Mouse (Mus musculus) intestine, embryonic 16.5 days (tissue): ENCODE data around the gene Ppm1f. TPM values are rescaled to one million over a fixed set of nuclear protein-coding genes. Genes with fewer than 3 reads are reported as not detected.
"Not testable (repeated sequence)": the region's sequence is repeated elsewhere in the genome, so short reads cannot be mapped to it uniquely, and the experiment has no call there.

ENCODE experiments used
- ATAC-seq: fragments of 200-750 bp; cut with Nextera tagmentation; 2 replicates; pipeline ENCODE4 v1.8.0; 2017; ENCODE audit warnings: moderate TSS enrichment, moderate library complexity
- H3K27ac ChIP-seq: fragments of 300-500 bp; sonication (generic); 2 replicates; pipeline ENCODE4 v1.5.1; 2014; ENCODE audit warnings: mild to moderate bottlenecking, low read length
- H3K27me3 ChIP-seq: fragments of 300-500 bp; sonication (generic); replicated peaks from 2 replicates; pipeline ENCODE4 v1.6.1; 2014; ENCODE audit warnings: low read length, control low read depth, mixed read lengths; ENCODE audit not compliant: control insufficient read depth, insufficient read depth
- H3K36me3 ChIP-seq: fragments of 300-500 bp; sonication (generic); 2 replicates; pipeline ENCODE4 v1.6.1; 2014; ENCODE audit warnings: low read length, control low read depth; ENCODE audit not compliant: control insufficient read depth, insufficient read depth
- H3K4me1 ChIP-seq: fragments of 300-500 bp; sonication (generic); 2 replicates; pipeline ENCODE4 v1.6.1; 2014; ENCODE audit warnings: low read length, control low read depth, mixed read lengths; ENCODE audit not compliant: control insufficient read depth, insufficient read depth
- H3K4me2 ChIP-seq: fragments of 300-500 bp; sonication (generic); 2 replicates; pipeline ENCODE4 v1.6.1; 2014; ENCODE audit warnings: low read depth, low read length, control low read depth
- H3K4me3 ChIP-seq: fragments of 300-500 bp; sonication (generic); 2 replicates; pipeline ENCODE4 v1.5.1; 2014; ENCODE audit warnings: mild to moderate bottlenecking, low read length
- H3K9ac ChIP-seq: fragments of 300-500 bp; sonication (generic); 2 replicates; pipeline ENCODE4 v1.6.1; 2014; ENCODE audit warnings: low read depth, low read length
- H3K9me3 ChIP-seq: fragments of 300-500 bp; sonication (generic); 2 replicates; pipeline ENCODE4 v1.6.1; 2016; ENCODE audit warnings: low read length, control low read depth; ENCODE audit not compliant: control insufficient read depth
- WGBS: fragments of 180-500 bp; shearing (Covaris S2); extraction: QIAGEN DNeasy Blood & Tissue Kit; methylation state at CpG from one replicate; pipeline ENCODE4 v1.1.7; 2014; 5-methylcytosine and 5-hydroxymethylcytosine counted together
- polyA plus RNA-seq: library from polyadenylated mRNA; unstranded; fragments of >200 nt; fragmentation: Nextera tagmentation; extraction: Ambion mirVana; gene quantifications from 2 replicates; pipeline ENCODE4 v1.2.1, GENCODE M21; 2015

The Ppm1f gene
- 15.6 and 16.0 TPM in 2 replicates for polyA plus RNA-seq

DNA sequence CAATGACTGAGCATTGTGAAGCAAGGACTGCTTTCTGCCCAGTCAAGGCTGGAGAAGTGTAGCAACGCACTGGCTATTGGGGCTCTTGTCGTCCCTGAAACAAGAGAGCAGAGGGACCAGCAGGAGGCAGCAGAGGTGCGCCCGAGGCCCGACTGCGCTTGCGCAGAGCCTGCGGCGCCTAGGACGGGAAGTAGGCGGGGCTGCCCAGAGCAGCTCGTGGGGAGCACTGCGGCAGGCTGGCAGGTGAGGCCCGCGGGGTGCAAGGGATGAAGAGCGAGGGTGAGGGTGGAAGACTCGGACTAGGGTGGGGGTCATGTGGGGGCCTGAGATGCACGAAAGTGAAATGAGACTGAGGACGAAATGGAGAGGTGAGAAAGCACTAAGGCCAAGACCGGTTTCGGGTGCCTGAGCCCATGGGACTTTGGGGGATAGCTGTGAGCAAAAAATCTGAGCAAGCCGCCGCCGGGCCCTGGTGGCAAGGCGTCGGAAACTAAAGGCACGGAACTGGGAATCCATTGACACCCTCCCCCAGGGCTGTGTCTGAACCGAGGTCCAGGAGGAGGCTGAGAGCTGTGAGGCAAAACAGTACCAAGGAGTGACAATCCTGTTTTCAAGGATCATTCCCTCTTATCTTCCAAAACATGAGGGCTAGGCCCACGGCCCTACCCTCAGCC is at the start of gene Ppm1f:
Gene Ppm1f, plus strand, starts transcription at position 88 of the 674 bp plus-strand sequence.
- WGBS = under 1% methylated on average over 29 of the region's 29 CpGs
- H3K4me2 ChIP-seq = peak within 1 kb of the TSS; percentile 82
- peaks cover 15% of the 10 kb centered on the region for H3K4me1 ChIP-seq
- peak within 1 kb of the TSS; percentile 75 for H3K9ac ChIP-seq
- H3K27me3 ChIP-seq = no peaks in the 10 kb centered on the region
- H3K27ac ChIP-seq = peak within 1 kb of the TSS; percentile 12
- ATAC-seq = peak; percentile 93
- H3K9me3 ChIP-seq = no peaks in the 10 kb centered on the region
- H3K36me3 ChIP-seq = peaks cover 6% of the 10 kb centered on the region; the same call in 1 of the 2 replicates
- H3K4me3 ChIP-seq = peak within 1 kb of the TSS; percentile 60

DNA sequence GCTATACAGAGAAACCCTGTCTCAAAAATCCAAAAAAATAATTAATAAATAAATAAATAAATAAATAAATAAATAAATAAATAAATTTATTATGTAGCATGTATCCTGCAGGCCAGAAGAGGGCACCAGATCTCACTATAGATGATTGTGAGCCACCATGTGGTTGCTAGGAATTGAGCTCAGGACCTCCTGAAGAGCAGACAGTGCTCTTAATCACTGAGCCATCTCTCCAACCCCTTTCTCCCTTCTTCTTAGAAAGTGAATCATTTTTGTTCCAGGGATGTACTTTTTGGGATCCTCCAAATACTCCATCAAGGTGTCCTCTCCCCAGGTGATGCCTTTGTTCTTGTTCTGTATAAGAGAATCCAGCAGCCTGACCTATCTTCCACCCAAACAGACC is 47.1 kb upstream of the Ppm1f start:
- Histone ChIP-seq H3K4me1 (no peaks in the 10 kb centered on the region), H3K27ac (no peak overlapping the region), H3K27me3 (no peaks in the 10 kb centered on the region), H3K4me2 (no peak overlapping the region), H3K9me3 (no peaks in the 10 kb centered on the region), H3K36me3 (no peaks in the 10 kb centered on the region), H3K4me3 (no peak overlapping the region), H3K9ac (no peak overlapping the region)
- no peak for ATAC-seq

DNA sequence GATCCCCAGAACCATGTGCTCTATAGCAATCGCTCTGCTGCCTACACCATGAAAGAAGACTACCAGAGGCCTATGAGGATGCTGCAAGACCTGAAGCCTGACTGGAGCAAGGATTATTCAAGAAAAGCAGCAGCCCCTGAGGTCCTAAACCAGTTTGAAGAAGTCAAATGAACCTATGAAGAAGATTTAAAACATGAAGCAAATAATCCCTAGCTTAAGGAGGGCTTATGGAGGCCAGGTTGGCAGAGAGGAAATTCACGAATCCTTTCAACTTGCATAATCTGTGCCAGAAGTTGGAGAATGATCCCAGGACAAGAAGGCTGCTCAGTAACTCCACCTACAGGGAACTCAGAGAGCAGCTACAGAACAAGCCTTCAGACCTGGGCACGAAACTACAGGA is 43.9 kb upstream of the Ppm1f start:
- Histone ChIP-seq H3K9me3 (no peaks in the 10 kb centered on the region), H3K36me3 (no peaks in the 10 kb centered on the region), H3K4me1 (no peaks in the 10 kb centered on the region), H3K9ac (no peak overlapping the region), H3K4me2 (no peak overlapping the region), H3K27ac (no peak overlapping the region), H3K27me3 (no peaks in the 10 kb centered on the region), H3K4me3 (no peak overlapping the region)
- 86% methylated on average over 3 of the region's 3 CpGs for WGBS
- ATAC-seq = no peak

DNA sequence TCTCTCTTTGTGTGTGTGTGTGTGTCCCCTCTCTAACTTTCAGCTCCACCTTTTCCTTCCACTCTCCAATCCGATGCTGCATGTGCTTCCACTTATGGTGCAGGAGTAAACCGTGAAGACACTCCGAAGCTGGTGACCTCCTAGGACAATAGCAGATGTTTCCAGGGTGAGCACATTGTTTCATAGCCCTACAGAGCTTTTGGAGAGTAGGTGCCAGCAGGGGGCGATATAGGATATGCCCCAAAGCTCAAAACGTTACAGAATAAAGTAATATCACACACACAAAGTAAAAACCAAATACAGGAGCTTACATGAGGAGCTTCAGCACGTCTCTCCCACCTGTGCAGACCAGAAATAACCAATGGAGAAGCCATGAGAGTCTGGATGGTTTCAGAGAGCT is 41.4 kb upstream of the Ppm1f start:
- Histone ChIP-seq H3K27me3 (no peaks in the 10 kb centered on the region), H3K4me1 (no peaks in the 10 kb centered on the region), H3K9me3 (no peaks in the 10 kb centered on the region), H3K36me3 (no peaks in the 10 kb centered on the region), H3K27ac (no peak overlapping the region), H3K9ac (no peak overlapping the region), H3K4me2 (no peak overlapping the region), H3K4me3 (no peak overlapping the region)
- WGBS = 28% methylated on average over 6 of the region's 6 CpGs
- ATAC-seq = no peak

DNA sequence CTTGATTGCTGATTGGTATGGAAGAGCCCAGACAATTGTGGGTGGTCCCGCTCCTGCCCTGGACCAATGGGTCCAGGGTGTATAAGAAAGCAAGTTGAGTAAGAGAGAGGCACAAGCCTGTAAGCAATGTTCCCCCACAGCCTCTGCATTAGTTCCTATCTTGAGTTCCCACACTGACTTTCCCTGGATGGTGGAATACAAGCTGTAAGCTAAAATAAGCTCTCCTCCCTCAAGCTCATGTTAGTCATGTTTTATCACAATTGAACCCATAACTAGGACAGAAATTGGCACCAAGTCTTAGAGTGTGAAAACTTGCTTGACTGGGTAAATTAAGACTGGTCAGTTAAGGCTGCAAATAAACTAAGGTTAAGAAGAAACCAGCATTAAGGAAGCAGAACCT is 40.7 kb upstream of the Ppm1f start:
- H3K4me1 ChIP-seq = no peaks in the 10 kb centered on the region
- ATAC-seq = no peak
- H3K36me3 ChIP-seq = no peaks in the 10 kb centered on the region
- H3K27ac ChIP-seq = no peak overlapping the region
- no peaks in the 10 kb centered on the region for H3K9me3 ChIP-seq
- no peak overlapping the region for H3K4me3 ChIP-seq
- no peak overlapping the region for H3K9ac ChIP-seq
- no peaks in the 10 kb centered on the region for H3K27me3 ChIP-seq
- 93% methylated on average over 1 of the region's 1 CpGs for WGBS
- H3K4me2 ChIP-seq = no peak overlapping the region

DNA sequence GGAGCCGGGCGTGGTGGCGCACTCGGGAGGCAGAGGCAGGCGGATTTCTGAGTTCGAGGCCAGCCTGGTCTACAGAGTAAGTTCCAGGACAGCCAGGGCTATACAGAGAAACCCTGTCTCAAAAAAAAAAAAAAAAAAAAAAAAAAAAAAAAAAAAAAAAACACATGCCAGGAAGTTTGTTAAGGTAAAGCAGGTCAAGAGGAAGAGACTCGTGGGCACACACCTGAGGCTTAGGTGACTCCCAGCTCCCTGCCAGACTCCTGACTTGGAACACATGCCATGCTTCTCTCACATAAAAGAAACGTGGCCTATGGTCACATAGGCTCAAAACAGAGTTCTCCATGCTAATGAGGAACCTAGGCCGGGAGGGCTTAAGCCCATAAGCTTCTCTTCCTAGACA is 40.2 kb upstream of the Ppm1f start:
- H3K4me3 ChIP-seq, H3K9ac ChIP-seq, H3K4me2 ChIP-seq, H3K27ac ChIP-seq, H3K36me3 ChIP-seq, H3K27me3 ChIP-seq, ATAC-seq, H3K9me3 ChIP-seq, H3K4me1 ChIP-seq: not testable (repeated sequence)
- WGBS = 82% methylated on average over 9 of the region's 9 CpGs

DNA sequence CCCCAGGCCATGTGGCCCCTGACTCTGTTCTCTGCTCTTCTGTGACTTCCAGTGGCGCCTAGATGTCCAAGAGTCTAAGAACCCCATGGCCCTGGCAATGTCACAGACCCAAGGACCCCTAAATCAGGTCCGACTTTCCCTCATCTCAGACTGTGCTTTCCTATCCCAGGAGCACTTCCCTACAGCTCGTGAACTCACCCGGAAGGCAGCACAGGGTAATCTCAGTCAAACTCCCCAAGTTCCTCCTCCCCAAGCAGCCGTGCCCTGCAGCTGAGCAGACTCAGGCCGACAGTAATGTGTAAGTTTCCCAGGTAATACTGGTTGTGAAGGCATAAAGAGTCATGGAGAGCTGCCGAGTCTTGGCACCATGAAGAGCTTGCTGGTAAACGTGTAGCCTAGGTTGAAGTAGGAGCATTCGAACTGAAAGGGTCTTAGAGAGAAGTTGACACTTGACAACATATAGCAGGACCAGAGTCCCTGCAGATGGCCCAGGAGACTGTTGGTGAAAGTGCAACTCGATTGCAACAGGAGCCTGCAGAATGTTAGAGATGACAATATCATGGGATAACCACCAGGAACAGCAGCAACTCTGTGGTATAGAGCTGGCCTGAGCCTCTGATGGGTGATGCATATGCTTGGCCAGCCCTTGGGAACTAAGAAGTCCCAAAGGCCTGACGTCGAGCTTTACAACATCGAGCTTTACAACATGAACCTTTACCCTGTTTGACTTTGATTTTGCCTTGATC is 39.4 kb upstream of the Ppm1f start:
- H3K9me3 ChIP-seq = no peaks in the 10 kb centered on the region
- no peak overlapping the region for H3K27ac ChIP-seq
- no peak overlapping the region for H3K4me3 ChIP-seq
- WGBS = 65% methylated on average over 13 of the region's 13 CpGs
- no peaks in the 10 kb centered on the region for H3K4me1 ChIP-seq
- no peaks in the 10 kb centered on the region for H3K36me3 ChIP-seq
- H3K9ac ChIP-seq = no peak overlapping the region
- no peak overlapping the region for H3K4me2 ChIP-seq
- no peaks in the 10 kb centered on the region for H3K27me3 ChIP-seq
- ATAC-seq = no peak

DNA sequence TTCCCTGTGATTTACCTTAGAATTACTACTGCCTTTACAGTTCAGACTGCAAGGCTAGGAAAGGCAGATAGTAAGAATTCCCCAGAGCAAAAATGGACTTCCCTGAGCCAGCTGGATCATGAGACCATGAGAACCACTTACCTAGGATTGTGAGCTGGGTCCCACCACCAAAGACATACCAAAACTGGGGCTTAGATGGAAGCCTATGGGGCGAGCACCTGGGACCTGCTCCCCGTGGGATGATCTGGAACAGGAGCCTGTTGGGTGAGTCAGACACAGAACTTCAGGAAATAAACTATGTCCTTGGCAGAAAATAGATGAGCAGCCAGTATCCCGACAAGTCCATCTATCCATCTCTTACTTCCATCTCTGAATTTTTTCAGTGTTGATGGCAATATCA is 34.0 kb upstream of the Ppm1f start:
- H3K36me3 ChIP-seq = no peaks in the 10 kb centered on the region
- no peak overlapping the region for H3K9ac ChIP-seq
- no peaks in the 10 kb centered on the region for H3K4me1 ChIP-seq
- H3K27me3 ChIP-seq = no peaks in the 10 kb centered on the region
- WGBS = 76% methylated on average over 3 of the region's 3 CpGs
- no peak overlapping the region for H3K4me2 ChIP-seq
- H3K27ac ChIP-seq = no peak overlapping the region
- H3K9me3 ChIP-seq = no peaks in the 10 kb centered on the region
- no peak for ATAC-seq
- no peak overlapping the region for H3K4me3 ChIP-seq

DNA sequence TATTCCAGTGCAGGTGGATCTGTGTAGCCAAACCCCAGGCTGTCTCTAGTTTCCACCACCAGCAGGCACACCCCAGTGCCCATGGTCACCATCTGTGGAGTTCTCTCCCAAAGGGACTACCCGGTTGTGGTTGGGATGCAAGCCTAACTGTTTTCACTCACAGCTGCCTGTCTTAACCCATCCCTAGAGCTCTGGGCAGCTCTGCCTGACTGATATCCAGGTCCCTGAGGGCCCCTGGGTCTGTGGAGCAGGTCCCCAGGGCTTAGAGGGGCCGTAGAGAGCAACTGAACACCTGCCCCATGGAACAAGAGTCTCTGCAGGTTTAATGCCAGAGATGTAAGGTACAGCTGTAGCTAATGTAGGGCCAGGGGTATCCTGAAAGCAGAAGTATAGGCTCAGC is 32.3 kb upstream of the Ppm1f start, which contains the start of gene Igll1:
Gene Igll1, minus strand, starts transcription at position 8 of the 400 bp plus-strand sequence.
- Histone ChIP-seq H3K4me2 (no peak within 1 kb of the TSS), H3K27me3 (no peaks in the 10 kb centered on the region), H3K9me3 (no peaks in the 10 kb centered on the region), H3K4me3 (no peak within 1 kb of the TSS), H3K9ac (no peak within 1 kb of the TSS), H3K4me1 (no peaks in the 10 kb centered on the region), H3K36me3 (no peaks in the 10 kb centered on the region), H3K27ac (no peak within 1 kb of the TSS)
- 72% methylated on average over 2 of the region's 2 CpGs for WGBS
- no peak for ATAC-seq
